Mouse (Mus musculus): ENCODE measurements around the gene Pdcd11.

DNA sequence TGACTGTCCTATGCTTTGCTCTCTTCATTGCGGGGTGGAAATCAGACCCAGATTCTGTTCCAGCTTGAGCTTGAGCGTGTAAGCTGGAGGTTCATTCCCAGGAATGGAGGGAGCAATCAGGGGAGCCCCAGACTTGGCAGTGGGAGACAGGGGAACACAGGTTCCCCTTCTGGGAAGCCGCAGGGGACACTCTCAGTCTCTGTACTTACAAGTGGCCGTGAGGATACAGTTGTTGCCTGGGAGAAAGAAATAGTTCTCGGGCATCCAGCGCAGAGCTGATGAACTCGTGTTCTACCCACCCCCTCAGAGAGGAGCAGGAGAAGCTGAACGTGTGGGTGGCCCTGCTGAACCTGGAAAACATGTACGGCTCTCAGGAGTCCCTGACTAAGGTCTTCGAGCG lies 38.3 kb downstream of the Pdcd11 start:
- TF ChIP-seq CTCF (IDR thresholded peaks at IDR 0.05; ENCODE audit: borderline replicate concordance, insufficient read depth, low read length) = no peak
- TF ChIP-seq POLR2A (IDR thresholded peaks at IDR 0.05; ENCODE audit: low read depth, low read length) = no peak
